Mouse (Mus musculus) thymus, adult 18-20 months (tissue): ENCODE data around the gene Macrod2.

Experiments
- DNase-seq, 2 experiments: peaks; one replicate each; pipeline ENCODE4 v3.0.0; 2022; ENCODE audit warnings: mixed read lengths in 2 of 2

Gene Macrod2

GRCm38 (mm10) chr2:142401359-142401758 is 2006.2 kb downstream of the Macrod2 start:
- DNase-seq = no peak

DNA sequence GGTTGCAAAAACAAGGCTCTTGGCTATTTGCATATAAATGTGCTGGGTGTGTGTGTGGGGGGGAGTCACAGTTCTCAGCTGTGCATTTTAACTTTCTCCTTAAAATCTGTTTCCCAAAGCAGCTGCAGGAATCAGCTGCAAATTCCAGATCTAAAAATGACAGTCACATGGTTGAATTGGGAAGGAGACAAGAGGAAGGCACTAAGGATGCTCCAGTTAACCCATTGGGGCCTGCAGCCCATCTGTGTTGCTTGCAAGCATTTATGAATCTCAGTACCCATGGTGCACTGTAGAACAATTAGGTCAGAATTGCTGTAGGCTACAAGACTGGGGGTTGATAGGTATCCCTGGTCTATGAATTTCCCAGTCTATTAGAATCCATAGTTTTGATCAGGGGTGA is 2008.3 kb downstream of the Macrod2 start:
- DNase-seq = no peak

DNA sequence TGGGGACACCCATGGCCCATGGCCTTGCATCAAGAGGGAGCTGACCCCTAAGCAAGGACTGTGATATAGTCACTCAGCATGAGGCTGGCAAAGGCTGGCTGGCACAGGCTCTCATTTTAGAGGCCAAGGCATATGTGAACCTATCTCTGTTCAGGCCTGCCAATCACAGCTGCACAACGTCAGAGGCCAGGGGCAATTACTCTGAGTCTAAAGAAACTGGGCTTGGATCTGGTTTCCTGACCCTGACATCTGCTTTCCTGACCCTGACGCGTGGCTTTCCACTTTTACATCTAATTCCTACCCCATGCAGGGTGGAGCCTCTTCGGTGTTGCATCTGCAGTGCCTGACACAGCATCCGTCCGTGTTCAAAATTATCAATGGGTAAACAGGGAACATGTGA is 2009.2 kb downstream of the Macrod2 start:
- DNase-seq = no peak

DNA sequence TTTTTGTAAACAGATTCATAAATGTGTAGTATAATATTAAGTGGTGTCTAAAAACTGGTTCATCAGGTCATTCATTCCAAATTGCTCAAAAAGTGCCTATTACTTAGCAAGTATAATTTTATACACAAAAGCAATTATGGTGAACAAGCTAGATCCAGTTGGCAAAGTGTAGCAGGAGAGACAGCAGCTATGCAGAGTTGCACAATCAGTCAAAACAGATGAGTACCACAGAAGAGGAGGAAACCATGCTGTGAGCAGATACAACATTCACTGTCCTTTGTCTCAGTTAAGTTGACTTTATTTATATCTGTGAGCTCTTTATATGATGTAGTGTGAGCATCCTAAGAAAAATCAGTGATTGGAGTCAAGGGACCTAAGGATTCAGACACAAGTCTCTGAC is 2012.2 kb downstream of the Macrod2 start:
- no peak for DNase-seq

- DNase-seq = no peak
Measured at GRCm38 (mm10) chr2:142410124-142410523, 2015.0 kb downstream of the Macrod2 start.

DNA sequence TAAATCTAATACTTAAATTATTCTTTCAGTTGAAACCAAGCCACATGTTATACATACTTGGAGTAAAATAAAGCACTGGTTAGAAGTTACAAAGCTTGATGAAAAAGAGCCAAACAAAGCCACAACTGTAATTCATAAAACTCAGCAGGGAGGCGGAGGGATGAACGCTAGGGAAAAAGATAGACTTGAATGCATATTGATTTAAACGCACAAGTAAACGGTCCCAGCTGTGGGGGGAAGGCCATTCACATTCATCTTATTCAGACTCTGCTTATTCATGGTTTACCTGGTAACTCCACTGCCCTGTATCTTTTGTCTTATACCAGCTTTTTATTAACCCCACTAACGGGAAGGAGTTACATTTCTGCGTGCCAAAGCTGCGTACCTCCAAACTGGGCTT is 2038.0 kb downstream of the Macrod2 start:
- no peak for DNase-seq

GRCm38 (mm10) chr2:142434731-142435130 is 2039.6 kb downstream of the Macrod2 start:
- no peak for DNase-seq

GRCm38 (mm10) chr2:142437606-142438461 is 2042.7 kb downstream of the Macrod2 start:
- no peak for DNase-seq
